Mouse (Mus musculus) adrenal gland, postnatal 0 days (tissue): ENCODE data around the gene Zfp991. TPM values are rescaled to one million over a fixed set of nuclear protein-coding genes. Genes with fewer than 3 reads are reported as not detected.

Source experiments
- polyA plus RNA-seq: library from polyadenylated mRNA; unstranded; fragments of >200 nt; fragmentation: Nextera tagmentation; extraction: Ambion mirVana; gene quantifications from 2 replicates; pipeline ENCODE4 v1.2.1, GENCODE M21; 2015

Gene Zfp991
- 10.3 and 17.2 TPM in 2 replicates for polyA plus RNA-seq

DNA sequence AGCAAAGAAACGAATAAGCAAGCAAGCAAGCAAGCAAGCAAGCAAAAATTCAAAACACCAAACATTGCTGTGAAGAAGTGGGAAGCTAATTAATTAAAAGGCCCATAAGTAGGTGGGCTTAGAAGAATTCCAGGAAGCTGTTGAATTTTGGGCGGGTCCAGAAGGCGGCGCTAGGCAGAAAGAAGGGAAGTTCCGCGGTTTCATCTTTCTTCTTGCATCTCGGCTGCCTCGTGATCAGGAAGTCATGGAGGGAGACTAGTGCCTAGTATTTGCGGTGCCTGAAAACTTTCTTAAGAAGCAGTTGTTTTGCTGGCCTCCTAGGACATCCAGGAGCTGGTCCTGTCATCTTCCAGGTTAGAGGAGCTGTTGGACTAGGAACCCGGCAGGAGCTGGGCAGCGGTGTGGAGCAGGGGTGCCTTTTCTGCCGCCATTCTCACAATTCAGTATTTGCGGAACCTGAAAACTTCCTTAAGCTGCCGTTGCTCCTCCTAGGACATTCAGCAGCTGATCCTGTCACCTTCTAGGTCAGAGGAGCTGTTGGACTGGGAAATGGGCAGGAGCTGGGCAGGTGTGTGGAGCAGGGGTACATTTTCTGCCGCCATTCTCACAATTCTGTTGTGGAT is at the start of gene Zfp991:
Zfp991 (plus strand) TSS at position 202 of the 623 bp plus-strand sequence.

Other genes with a start within 250 kb of the Zfp991 start
- gene Gm21411, start 222.4 kb upstream of the Zfp991 start, polyA plus RNA-seq: 0.19 TPM in 1 of 2 replicates, not detected in the other
- gene Zfp989, start 160.1 kb upstream of the Zfp991 start, polyA plus RNA-seq: not detected in 2 replicates
- 0.13 TPM in 1 of 2 replicates, not detected in the other for gene Rex2, start 110.2 kb upstream of the Zfp991 start, polyA plus RNA-seq
- gene Zfp988, start 173.6 kb downstream of the Zfp991 start, polyA plus RNA-seq: not detected in 2 replicates
- gene Zfp978, start 229.3 kb downstream of the Zfp991 start, polyA plus RNA-seq: 0.15 and 0.25 TPM in 2 replicates